Mouse (Mus musculus) gastrocnemius, postnatal 14 days (tissue): ENCODE data around the gene Slc10a1. TPM values are rescaled to one million over a fixed set of nuclear protein-coding genes. Genes with fewer than 3 reads are reported as not detected.

Experiments
- DNase-seq: peaks from one replicate; pipeline ENCODE4 v3.0.0; 2021; ENCODE audit warnings: mixed read lengths
- intact Hi-C: fragments of 180-260 bp; cut with DNase I; formaldehyde crosslinking; loops from one replicate; pipeline ENCODE4 v1.15.1; 2025; ENCODE audit warnings: low total_unique reads
- total RNA-seq, 2 experiments: library from RNA; stranded (reverse); gene quantifications; 2 replicates each; pipeline ENCODE4 v1.2.3; 2021

The Slc10a1 gene
- total RNA-seq, 2 experiments from 2014 or later: not detected

DNA sequence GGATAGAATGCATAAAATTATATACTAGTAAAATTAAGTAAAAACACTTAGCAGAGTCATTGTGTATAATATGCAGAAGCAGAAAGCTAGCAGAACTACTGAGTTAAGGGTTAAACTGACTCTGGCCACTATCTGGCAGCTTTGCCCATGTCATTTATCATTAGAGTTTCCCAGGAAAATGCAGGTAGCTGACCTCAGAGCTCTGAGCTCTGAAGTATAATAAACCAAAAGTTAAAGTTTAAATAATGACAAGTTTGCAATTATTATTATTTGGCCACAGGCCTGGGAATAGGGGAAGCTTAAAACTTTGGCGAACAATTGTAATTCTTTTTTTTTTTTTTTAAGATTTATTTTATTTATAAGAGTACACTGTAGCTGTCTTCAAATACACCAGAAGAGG, 35.6 kb downstream of the Slc10a1 start:
- no peak for DNase-seq
- intact Hi-C loops: no loop called here

- no peak for DNase-seq
- intact Hi-C loops: no loop called here
These were observed 36.9 kb downstream of the Slc10a1 start for GRCm38 (mm10) chr12:80931402-80932140.

DNA sequence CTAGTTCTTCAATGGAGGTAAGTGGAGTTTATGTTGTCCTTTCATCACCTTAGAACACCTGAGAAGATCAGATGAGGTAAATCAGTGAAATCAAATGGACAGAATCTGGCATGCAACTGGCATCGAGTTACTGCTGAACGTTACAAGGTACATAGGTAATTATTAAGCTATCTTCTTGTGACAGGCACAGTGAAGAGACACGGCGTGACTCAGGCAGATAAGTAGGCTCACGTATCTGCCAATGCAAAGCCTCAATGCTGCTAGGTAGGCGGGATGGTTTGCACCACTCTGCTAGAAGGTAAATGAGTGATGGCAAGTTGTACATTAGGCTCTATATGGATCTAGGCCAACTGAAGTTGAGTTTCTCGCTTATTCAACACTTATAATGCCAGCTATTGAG, 38.4 kb downstream of the Slc10a1 start:
- no peak for DNase-seq
- intact Hi-C loops: no loop called here

DNA sequence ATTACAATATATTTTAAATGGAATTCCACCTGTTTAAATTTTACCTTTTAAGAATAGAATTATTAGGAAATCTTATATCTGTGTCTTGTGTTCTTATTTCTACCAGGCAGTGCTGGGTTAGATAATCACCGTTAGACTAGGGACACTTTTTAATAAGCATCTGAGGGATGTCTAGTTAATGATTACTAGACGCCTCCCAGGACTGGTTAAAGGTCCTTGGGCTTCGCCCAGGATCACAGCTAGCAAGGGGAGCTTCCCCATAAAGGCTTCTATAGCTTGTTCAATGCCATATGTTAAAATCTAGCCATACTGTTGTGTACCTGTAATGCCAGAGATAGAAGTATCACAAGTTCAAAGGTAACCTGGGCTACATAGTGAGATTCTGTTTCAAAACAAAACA, 39.6 kb downstream of the Slc10a1 start:
- DNase-seq: no peak
- intact Hi-C loops: no loop called here

DNA sequence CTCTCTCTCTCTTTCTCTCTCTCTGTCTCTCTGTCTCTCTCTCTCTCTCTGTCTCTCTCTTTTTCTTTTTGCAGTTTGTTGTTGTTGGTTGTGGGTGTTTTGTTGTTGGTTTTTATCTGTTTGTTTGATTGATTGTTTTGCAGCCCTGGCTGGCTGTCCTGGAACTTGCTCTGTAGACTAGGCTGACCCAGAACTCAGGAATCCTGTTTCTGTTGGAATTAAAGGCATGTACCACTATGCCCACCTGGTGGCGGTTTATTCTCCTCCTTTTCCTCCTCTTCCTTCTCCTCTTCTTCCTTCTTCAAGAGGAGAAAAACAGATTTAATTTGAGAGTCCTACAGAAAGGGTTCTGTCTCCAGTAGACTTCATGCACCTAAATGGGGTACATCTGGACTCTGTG, 41.0 kb downstream of the Slc10a1 start:
- intact Hi-C loops: no loop called here
- no peak for DNase-seq

- intact Hi-C loops: no loop called here
- DNase-seq: no peak
These were observed 42.0 kb downstream of the Slc10a1 start for GRCm38 (mm10) chr12:80926550-80926949.

DNA sequence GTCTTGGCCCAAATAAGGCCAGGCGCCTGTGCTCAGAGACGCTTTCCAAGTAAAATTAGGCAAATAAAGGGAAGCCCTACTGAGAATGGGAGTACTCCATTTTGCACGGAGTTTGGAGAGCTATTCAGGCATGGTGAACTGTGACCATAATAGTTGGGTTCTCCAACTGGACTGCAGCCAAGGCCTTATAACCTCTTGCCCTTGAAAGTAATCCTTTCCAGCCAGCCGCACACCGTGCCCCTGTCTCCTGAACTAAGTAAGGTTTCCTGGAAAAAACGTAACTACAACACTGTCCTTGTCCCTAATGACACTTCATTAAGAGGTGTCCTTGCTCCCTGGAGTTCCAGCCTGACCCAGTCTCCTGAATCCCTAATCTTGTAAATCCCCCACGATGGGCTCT, 42.6 kb downstream of the Slc10a1 start:
- DNase-seq: no peak

DNA sequence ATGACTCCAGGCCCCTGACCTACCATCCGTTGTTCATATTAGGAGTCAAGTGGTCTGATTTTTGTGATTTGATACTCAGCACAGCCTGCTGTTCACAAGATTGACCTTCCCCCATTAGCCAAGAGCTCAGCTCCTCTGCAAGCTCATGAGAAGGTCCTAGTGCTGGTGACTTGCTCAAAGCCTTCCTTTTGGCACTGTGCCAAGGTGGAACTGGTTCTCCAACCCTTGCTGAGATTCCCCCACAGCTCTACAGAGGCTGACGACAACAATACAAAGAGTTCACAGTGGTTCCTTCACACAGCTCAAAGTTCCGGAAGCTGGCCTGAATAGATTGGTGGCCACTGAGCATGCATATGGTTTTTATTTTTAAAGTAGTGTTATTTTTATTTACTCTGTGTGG, 44.3 kb downstream of the Slc10a1 start:
- intact Hi-C loops: no loop called here
- DNase-seq: no peak

More for the DNA sequence above, 42.6 kb downstream of the Slc10a1 start:
- intact Hi-C loops: no loop called here

DNA sequence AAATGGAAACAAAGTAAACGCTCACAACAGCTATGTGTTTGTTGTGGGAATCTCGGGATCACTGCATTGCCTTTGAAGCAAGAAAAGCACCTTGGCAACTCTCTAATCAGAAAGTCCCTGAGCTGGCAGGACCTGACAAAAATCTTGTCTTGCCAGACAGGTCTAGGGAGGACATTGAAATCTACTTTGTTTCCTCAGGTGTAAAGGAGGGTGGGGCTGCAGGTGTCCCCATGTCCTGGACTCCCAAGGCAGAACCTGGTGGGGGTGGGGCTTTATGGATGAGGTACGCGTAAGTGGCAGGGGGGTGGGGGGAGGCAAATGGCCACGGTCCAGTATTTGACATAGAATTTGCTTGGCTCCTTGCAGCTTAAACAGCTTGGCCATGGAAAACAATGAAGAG, 44.9 kb downstream of the Slc10a1 start:
- no peak for DNase-seq
- intact Hi-C loops: no loop called here

DNA sequence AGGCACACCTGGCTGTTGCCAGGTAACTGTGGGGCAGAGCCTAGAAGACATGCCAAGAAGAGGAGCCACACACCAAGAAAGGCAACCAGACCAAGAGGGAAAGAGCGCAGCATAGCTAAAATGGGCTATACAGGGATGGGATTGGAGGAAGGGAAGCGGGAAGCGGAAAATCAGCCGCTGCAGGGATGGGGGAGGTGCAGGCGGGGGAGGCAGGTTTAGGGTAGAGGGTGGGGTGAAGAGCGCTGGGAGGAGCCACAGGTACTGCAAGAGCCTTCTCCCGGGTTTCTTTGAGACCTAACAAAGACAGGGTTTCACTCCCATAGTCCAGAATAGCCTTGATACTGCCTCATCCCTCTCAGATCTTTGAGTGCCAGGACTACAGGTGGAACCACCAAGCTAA, 45.6 kb downstream of the Slc10a1 start:
- no peak for DNase-seq
- intact Hi-C loops: no loop called here

DNA sequence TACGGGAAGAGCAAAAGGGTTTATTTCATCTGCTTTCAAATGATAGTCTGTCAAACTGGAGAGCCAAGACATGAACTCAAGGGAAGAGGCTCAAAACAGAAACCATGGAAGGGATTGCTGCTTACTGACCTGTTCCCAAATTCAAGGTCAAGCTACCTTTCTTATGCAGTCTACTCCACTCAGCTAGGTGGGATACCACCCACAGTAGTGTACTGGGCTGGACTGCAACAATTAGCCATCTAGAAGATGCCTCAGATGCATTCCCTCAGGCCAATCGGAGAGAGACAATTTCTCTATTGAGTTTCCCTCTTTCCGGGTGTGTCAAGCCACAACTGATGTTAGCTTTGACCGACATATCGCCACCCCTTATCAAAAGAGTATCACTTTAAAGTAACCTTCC, 47.2 kb downstream of the Slc10a1 start:
- DNase-seq: no peak
- intact Hi-C loops: no loop called here

DNA sequence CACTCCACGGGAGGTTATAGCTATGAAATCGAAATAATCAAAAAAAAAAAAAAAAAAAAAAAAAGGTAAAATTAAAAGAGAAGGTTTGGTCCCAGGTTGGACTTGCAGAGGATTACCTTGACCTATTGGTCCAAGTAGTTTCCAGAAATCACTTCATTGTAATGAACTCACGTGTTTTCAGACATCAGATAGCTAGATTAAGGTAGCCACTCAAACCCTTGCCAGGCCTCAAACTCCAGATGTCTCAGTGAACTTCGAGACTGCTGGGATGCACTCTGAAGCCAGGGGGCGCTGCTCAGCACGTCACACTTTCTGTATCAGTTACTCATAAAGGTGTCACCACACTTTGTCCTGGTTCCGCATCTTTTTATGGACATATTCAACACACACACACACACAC, 50.7 kb downstream of the Slc10a1 start:
- intact Hi-C loops: no loop called here
- DNase-seq: no peak

- intact Hi-C loops: no loop called here
- no peak for DNase-seq
These were observed 58.9 kb downstream of the Slc10a1 start for GRCm38 (mm10) chr12:80909631-80910030.

Other genes with a start within 250 kb of the Slc10a1 start
- gene Ccdc177, start 208.0 kb downstream of the Slc10a1 start, total RNA-seq: under 1 TPM in 1 of 2 experiments, not detected in 1; 0.07 TPM
- gene Susd6, start 178.2 kb downstream of the Slc10a1 start, total RNA-seq: 10 to 100 TPM; 27.8 to 28.7 TPM
- gene Srsf5, start 23.2 kb downstream of the Slc10a1 start, total RNA-seq: 100 to 1,000 TPM in 1 of 2 experiments, 10 to 100 TPM in 1; 96.9 to 112 TPM
- 1 to 10 TPM in 1 of 2 experiments, under 1 TPM in 1; 0.71 to 1.1 TPM for gene Smoc1, start 58.1 kb upstream of the Slc10a1 start, total RNA-seq